Mouse (Mus musculus): ENCODE measurements around the gene Vmn1r18. TPM values are rescaled to one million over a fixed set of nuclear protein-coding genes. Genes with fewer than 3 reads are reported as not detected.

Gene Vmn1r18
- polyA plus RNA-seq, 1 experiment from 2014 or later = not detected

Other genes with a start within 250 kb of the Vmn1r18 start
- not detected in 2 replicates for gene Vmn1r12, start 238.9 kb downstream of the Vmn1r18 start, polyA plus RNA-seq (2015; fragmentation: Nextera tagmentation; extraction: Ambion mirVana)
- gene Vmn1r13, start 192.5 kb downstream of the Vmn1r18 start, polyA plus RNA-seq (2015; fragmentation: Nextera tagmentation; extraction: Ambion mirVana) = not detected in 2 replicates
- gene Vmn1r14, start 164.1 kb downstream of the Vmn1r18 start, polyA plus RNA-seq (2015; fragmentation: Nextera tagmentation; extraction: Ambion mirVana) = not detected in 2 replicates
- not detected in 2 replicates for gene Vmn1r15, start 137.8 kb downstream of the Vmn1r18 start, polyA plus RNA-seq (2015; fragmentation: Nextera tagmentation; extraction: Ambion mirVana)
- gene Vmn1r16, start 66.3 kb downstream of the Vmn1r18 start, polyA plus RNA-seq (2015; fragmentation: Nextera tagmentation; extraction: Ambion mirVana) = not detected in 2 replicates
- not detected in 2 replicates for gene Vmn1r17, start 32.1 kb downstream of the Vmn1r18 start, polyA plus RNA-seq (2015; fragmentation: Nextera tagmentation; extraction: Ambion mirVana)
- gene Vmn1r19, start 8.0 kb upstream of the Vmn1r18 start, polyA plus RNA-seq (2015; fragmentation: Nextera tagmentation; extraction: Ambion mirVana) = not detected in 2 replicates
- gene Vmn1r20, start 33.1 kb upstream of the Vmn1r18 start, polyA plus RNA-seq (2015; fragmentation: Nextera tagmentation; extraction: Ambion mirVana) = 0.04 TPM in 1 of 2 replicates, not detected in the other
- gene Ppm1k, start 139.7 kb upstream of the Vmn1r18 start, polyA plus RNA-seq (2015; fragmentation: Nextera tagmentation; extraction: Ambion mirVana) = 5.3 and 5.4 TPM in 2 replicates
- 1.7 and 3.0 TPM in 2 replicates for gene Herc6, start 185.2 kb upstream of the Vmn1r18 start, polyA plus RNA-seq (2015; fragmentation: Nextera tagmentation; extraction: Ambion mirVana)